Mouse (Mus musculus) midbrain, embryonic 10.5 days (tissue): ENCODE results near the gene Inpp4a. TPM values are rescaled to one million over a fixed set of nuclear protein-coding genes. Genes with fewer than 3 reads are reported as not detected.

ENCODE experiments used
- DNase-seq: peaks from one replicate; pipeline ENCODE4 v3.0.0-alpha.2; 2017; ENCODE audit warnings: low spot score
- H3K27ac ChIP-seq: fragments of 300-500 bp; sonication (generic); replicated peaks from 2 replicates; pipeline ENCODE4 v1.5.1; 2016; ENCODE audit warnings: mild to moderate bottlenecking
- H3K27me3 ChIP-seq: fragments of 300-500 bp; sonication (generic); 2 replicates; pipeline ENCODE4 v1.6.1; 2016; ENCODE audit warnings: low read depth, mild to moderate bottlenecking; ENCODE audit not compliant: poor library complexity, severe bottlenecking
- H3K36me3 ChIP-seq: fragments of 300-500 bp; sonication (generic); 2 replicates; pipeline ENCODE4 v1.6.1; 2016; ENCODE audit warnings: mild to moderate bottlenecking, moderate library complexity
- H3K4me1 ChIP-seq: fragments of 300-500 bp; sonication (generic); 2 replicates; pipeline ENCODE4 v1.6.1; 2016
- H3K4me3 ChIP-seq: fragments of 300-500 bp; sonication (generic); 2 replicates; pipeline ENCODE4 v1.5.1; 2016; ENCODE audit warnings: mild to moderate bottlenecking, moderate library complexity
- H3K9me3 ChIP-seq: fragments of 300-500 bp; sonication (generic); replicated peaks from 2 replicates; pipeline ENCODE4 v1.6.1; 2016; ENCODE audit warnings: mild to moderate bottlenecking
- WGBS: fragments of 180-500 bp; shearing (Covaris S2); methylation state at CpG from one replicate; pipeline ENCODE4 v1.1.7; 2016; 5-methylcytosine and 5-hydroxymethylcytosine counted together
- polyA plus RNA-seq: library from polyadenylated mRNA; unstranded; fragments of >200 nt; fragmentation: Nextera tagmentation; extraction: Ambion mirVana; gene quantifications from 2 replicates; pipeline ENCODE4 v1.2.1, GENCODE M21; 2016

Inpp4a gene
- polyA plus RNA-seq, 1 experiment from 2014 or later: 11.9 TPM

GRCm38 (mm10) chr1:37305691-37306287 is 6.1 kb downstream of the Inpp4a start:
- Histone ChIP-seq H3K4me1 (peaks cover 2% of the 10 kb centered on the region), H3K27me3 (peaks cover 6% of the 10 kb centered on the region), H3K36me3 (no peaks in the 10 kb centered on the region), H3K9me3 (peaks cover 8% of the 10 kb centered on the region), H3K27ac (no peak overlapping the region), H3K4me3 (no peak overlapping the region)
- DNase-seq: no peak
- WGBS: 87% methylated on average over 9 of the region's 9 CpGs

DNA sequence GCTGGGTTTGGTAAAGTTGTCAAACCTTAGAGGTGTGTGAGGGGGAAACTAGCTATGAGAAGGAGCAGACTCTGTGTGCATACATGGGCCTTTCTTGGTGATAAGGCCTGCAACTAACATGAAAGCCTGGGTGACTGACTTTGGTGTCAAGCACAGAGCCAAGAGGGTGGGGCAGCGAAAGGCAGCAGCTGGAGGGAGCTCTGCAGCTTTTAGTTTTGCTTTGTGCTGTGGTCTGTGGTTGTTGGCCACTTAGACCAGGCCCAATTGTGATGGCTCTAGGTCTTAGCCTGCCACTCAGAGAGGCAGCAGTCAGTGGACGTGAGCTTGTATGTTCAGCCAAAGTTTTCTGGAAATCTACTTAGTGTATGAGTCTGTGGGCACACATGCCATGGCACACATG is 7.9 kb downstream of the Inpp4a start:
- peaks cover 11% of the 10 kb centered on the region for H3K9me3 ChIP-seq

DNA sequence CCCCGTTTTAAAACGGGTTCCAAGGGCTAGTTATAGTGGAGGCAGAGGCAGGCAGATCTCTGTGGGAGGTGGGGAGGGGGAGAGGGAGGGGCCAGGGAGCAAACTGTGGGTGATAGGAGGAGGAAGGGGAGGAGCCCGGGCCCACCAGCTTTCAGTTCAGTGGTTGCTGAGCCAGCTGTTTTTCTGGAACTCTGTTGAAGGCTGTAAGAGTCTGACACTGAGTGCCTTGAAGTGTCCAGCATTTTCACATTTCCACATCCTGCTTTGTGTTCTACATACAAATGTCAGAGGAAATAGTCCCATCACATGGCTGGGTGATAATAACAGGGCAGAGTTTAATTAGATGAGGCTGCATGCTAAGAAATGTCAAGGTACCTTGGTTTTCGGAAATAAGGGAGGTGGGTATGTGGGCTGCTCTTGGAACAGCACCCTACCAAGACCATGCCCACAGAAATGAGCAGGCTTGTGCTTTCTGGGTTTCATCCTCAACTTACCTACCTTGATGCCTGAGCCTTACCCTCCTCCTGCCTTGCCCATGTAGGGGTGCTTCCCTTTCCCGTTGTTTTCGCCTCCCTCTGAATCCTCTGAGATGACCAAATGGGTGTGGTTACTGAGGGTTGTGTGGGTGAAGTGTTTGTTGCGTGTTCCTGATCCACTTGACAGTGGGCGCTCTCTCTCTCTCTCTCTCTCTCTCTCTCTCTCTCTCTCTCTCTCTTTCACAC is 8.5 kb downstream of the Inpp4a start:
- Histone ChIP-seq H3K4me1 (no peaks in the 10 kb centered on the region), H3K4me3 (no peak overlapping the region), H3K36me3 (no peaks in the 10 kb centered on the region), H3K9me3 (peaks cover 11% of the 10 kb centered on the region), H3K27me3 (no peaks in the 10 kb centered on the region), H3K27ac (no peak overlapping the region)
- WGBS: 80% methylated on average over 8 of the region's 8 CpGs
- no peak for DNase-seq

More for the DNA sequence above, 7.9 kb downstream of the Inpp4a start:
- Histone ChIP-seq H3K4me3 (no peak overlapping the region), H3K36me3 (no peaks in the 10 kb centered on the region), H3K27me3 (no peaks in the 10 kb centered on the region), H3K27ac (no peak overlapping the region), H3K4me1 (no peaks in the 10 kb centered on the region)
- DNase-seq: no peak
- WGBS: 89% methylated on average over 2 of the region's 2 CpGs

DNA sequence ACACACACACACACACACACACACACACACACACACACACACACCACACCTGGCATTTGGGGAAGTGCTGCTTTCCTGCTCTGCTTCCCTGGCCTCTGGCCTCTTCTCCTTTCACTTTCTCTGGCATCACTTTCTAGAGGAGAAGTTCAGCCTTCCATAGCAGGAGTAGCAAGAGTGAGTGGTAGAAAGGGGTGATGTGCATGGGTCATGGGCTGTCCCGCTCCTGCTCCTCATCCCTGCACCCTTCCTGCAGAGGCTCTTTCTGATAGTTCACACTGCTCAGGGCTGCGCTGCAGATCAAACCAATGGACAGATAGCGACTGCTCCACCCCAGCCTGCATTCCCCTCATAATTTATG is 9.1 kb downstream of the Inpp4a start:
- WGBS: 84% methylated on average over 3 of the region's 3 CpGs
- peaks cover 11% of the 10 kb centered on the region for H3K9me3 ChIP-seq
- H3K27me3 ChIP-seq: no peaks in the 10 kb centered on the region
- no peaks in the 10 kb centered on the region for H3K36me3 ChIP-seq
- no peak overlapping the region for H3K4me3 ChIP-seq
- H3K27ac ChIP-seq: no peak overlapping the region
- no peak for DNase-seq
- no peaks in the 10 kb centered on the region for H3K4me1 ChIP-seq

GRCm38 (mm10) chr1:37309939-37310515 is 10.4 kb downstream of the Inpp4a start:
- WGBS: 98% methylated on average over 4 of the region's 4 CpGs
- H3K9me3 ChIP-seq: peaks cover 11% of the 10 kb centered on the region

GRCm38 (mm10) chr1:37314338-37314737 is 14.7 kb downstream of the Inpp4a start:
- no peak for DNase-seq
- Histone ChIP-seq H3K9me3 (peaks cover 11% of the 10 kb centered on the region), H3K36me3 (no peaks in the 10 kb centered on the region), H3K4me1 (peaks cover 23% of the 10 kb centered on the region), H3K27me3 (no peaks in the 10 kb centered on the region), H3K4me3 (no peak overlapping the region), H3K27ac (no peak overlapping the region)
- 61% methylated on average over 7 of the region's 7 CpGs for WGBS

More at GRCm38 (mm10) chr1:37309939-37310515, 10.4 kb downstream of the Inpp4a start:
- Histone ChIP-seq H3K4me1 (peaks cover 13% of the 10 kb centered on the region), H3K4me3 (no peak overlapping the region), H3K27ac (no peak overlapping the region), H3K36me3 (no peaks in the 10 kb centered on the region), H3K27me3 (no peaks in the 10 kb centered on the region)
- no peak for DNase-seq

GRCm38 (mm10) chr1:37317644-37318285 is 18.1 kb downstream of the Inpp4a start:
- Histone ChIP-seq H3K36me3 (no peaks in the 10 kb centered on the region), H3K9me3 (no peaks in the 10 kb centered on the region), H3K27ac (no peak overlapping the region), H3K4me3 (no peak overlapping the region), H3K27me3 (no peaks in the 10 kb centered on the region), H3K4me1 (peaks cover 23% of the 10 kb centered on the region)
- WGBS: 89% methylated on average over 7 of the region's 7 CpGs
- DNase-seq: no peak

DNA sequence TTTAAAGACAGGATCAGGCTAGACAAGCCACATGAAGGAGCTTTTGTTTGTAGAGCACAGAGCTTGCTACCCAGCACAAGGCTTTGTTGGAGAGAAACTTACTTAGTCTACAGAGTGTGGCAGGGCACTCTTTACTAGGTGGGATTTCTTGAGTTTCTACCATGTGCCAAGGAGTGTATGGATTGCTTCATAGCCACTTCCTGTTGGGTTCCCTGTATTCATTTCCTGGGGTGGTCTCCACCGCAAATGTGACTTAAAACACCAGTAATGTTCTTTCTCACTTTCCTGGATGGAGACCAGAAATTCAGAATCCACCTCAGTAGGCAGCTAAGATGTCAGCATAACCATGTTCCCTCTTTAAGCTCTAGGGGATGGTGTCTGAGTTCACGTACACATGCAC is 18.9 kb downstream of the Inpp4a start:
- H3K9me3 ChIP-seq: no peaks in the 10 kb centered on the region
- H3K36me3 ChIP-seq: no peaks in the 10 kb centered on the region

GRCm38 (mm10) chr1:37322690-37323089 is 23.0 kb downstream of the Inpp4a start:
- 92% methylated on average over 2 of the region's 2 CpGs for WGBS
- H3K4me3 ChIP-seq: no peak overlapping the region
- peaks cover 4% of the 10 kb centered on the region; the same call in 1 of the 2 replicates for H3K4me1 ChIP-seq
- no peaks in the 10 kb centered on the region for H3K9me3 ChIP-seq
- no peaks in the 10 kb centered on the region for H3K27me3 ChIP-seq
- H3K27ac ChIP-seq: no peak overlapping the region
- no peak for DNase-seq
- no peaks in the 10 kb centered on the region for H3K36me3 ChIP-seq

More for the DNA sequence above, 18.9 kb downstream of the Inpp4a start:
- DNase-seq: no peak
- peaks cover 23% of the 10 kb centered on the region for H3K4me1 ChIP-seq
- no peak overlapping the region for H3K27ac ChIP-seq
- no peak overlapping the region for H3K4me3 ChIP-seq
- 96% methylated on average over 2 of the region's 2 CpGs for WGBS
- H3K27me3 ChIP-seq: no peaks in the 10 kb centered on the region

- Histone ChIP-seq H3K9me3 (no peaks in the 10 kb centered on the region), H3K27ac (no peak overlapping the region), H3K36me3 (no peaks in the 10 kb centered on the region), H3K4me1 (peaks cover 4% of the 10 kb centered on the region; the same call in 1 of the 2 replicates), H3K27me3 (no peaks in the 10 kb centered on the region), H3K4me3 (no peak overlapping the region)
- no peak for DNase-seq
- 92% methylated on average over 4 of the region's 4 CpGs for WGBS
These were observed 23.5 kb downstream of the Inpp4a start for GRCm38 (mm10) chr1:37323208-37323607.

DNA sequence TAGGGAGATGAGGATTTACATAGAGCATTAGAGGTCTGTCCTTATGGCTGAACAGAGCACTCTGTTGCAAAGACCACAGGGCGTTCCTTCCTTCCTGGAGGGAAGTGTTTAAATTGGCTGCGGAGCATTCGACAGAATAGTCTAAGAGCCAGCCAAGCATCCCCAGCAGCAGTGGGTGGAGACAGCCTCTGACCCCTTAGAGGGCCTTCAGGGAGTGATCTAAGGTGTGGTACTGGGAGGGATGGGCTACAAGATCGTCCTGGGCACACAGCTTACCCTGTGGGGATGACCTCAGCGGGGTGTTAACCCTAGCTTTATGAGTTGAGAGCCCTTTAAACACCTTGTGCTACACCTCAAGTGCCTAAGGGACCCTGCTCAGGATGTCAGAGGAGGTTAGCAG is 24.9 kb downstream of the Inpp4a start:
- Histone ChIP-seq H3K36me3 (no peaks in the 10 kb centered on the region), H3K27me3 (no peaks in the 10 kb centered on the region), H3K4me1 (peaks cover 4% of the 10 kb centered on the region; the same call in 1 of the 2 replicates), H3K4me3 (no peak overlapping the region), H3K27ac (no peak overlapping the region), H3K9me3 (0 out of 2 replicates have a peak, but pooled peaks cover 4% of the 10 kb centered on the region)
- no peak for DNase-seq
- WGBS: 45% methylated on average over 5 of the region's 5 CpGs

- no peaks in the 10 kb centered on the region for H3K36me3 ChIP-seq
- peaks cover 4% of the 10 kb centered on the region; the same call in 1 of the 2 replicates for H3K4me1 ChIP-seq
- H3K4me3 ChIP-seq: no peak overlapping the region
- H3K9me3 ChIP-seq: 0 out of 2 replicates have a peak, but pooled peaks cover 4% of the 10 kb centered on the region
- no peak for DNase-seq
- no peaks in the 10 kb centered on the region for H3K27me3 ChIP-seq
- H3K27ac ChIP-seq: no peak overlapping the region
- 87% methylated on average over 4 of the region's 4 CpGs for WGBS
These were observed 27.6 kb downstream of the Inpp4a start for GRCm38 (mm10) chr1:37327311-37327710.
